Comparison of ENCODE assay signal across 8 mouse cellular contexts in genomic region chr7:113594363-113594762, GRCm38 (mm10).
DNase-seq lines count a peak whose midpoint lies in the region; ATAC-seq and TF ChIP-seq lines count a peak whose summit lies in the region.

No protein-coding gene starts in this region.

- no peak overlapping the region for H3K4me3 ChIP-seq in ES-E14 (ENCODE audit: insufficient read depth in 1 of 2, low read depth in 1 of 2, low read length in 2 of 2, poor library complexity in 1 of 2, severe bottlenecking in 1 of 2)
- H3K4me3 ChIP-seq in kidney, embryonic 15.5 days (replicated peaks): no peak overlapping the region
- H3K4me3 ChIP-seq in liver, adult 2 months (ENCODE audit: insufficient read depth, low read depth, low read length): no peak overlapping the region

- H3K36me3 ChIP-seq in ES-E14 (ENCODE audit: control insufficient read depth, insufficient read depth, low read length, poor library complexity, severe bottlenecking): no peaks in the 10 kb centered on the region
- no peaks in the 10 kb centered on the region for H3K36me3 ChIP-seq in kidney, embryonic 15.5 days
- no peaks in the 10 kb centered on the region for H3K36me3 ChIP-seq in liver, adult 2 months (ENCODE audit: control insufficient read depth, insufficient read depth, low read length)

- H3K9ac ChIP-seq in ES-E14 (ENCODE audit: insufficient read depth, low read depth, low read length, poor library complexity, severe bottlenecking): no peak overlapping the region
- no peak overlapping the region for H3K9ac ChIP-seq in kidney, embryonic 15.5 days
- no peak overlapping the region for H3K9ac ChIP-seq in liver, adult 2 months (ENCODE audit: low read depth, low read length)

- no peaks in the 10 kb centered on the region for H3K79me2 ChIP-seq in liver, adult 2 months (ENCODE audit: control insufficient read depth, insufficient read depth, low read length)

- ATAC-seq in frontal cortex, adult (ENCODE audit: low TSS enrichment): peak; percentile 89
- ATAC-seq in kidney, embryonic 15.5 days (replicated peaks; ENCODE audit: low FRiP score): peak; percentile 72
- peak; percentile 71 for ATAC-seq in neutrophil, adult 5-6 weeks (ENCODE audit: extremely low read depth, insufficient number of reproducible peaks, low FRiP score, poor library complexity, severe bottlenecking)

- peak; percentile 56 to 59 for DNase-seq in B cell, adult 2 months
- peak; percentile 57 for DNase-seq in ES-E14 (ENCODE audit: low read depth, low spot score)
- DNase-seq in cerebellum, adult 18-20 months: peak; percentile 62 to 68
- peak; percentile 33 for DNase-seq in liver, adult 2 months (ENCODE audit: extremely low read depth, low read depth, low spot score)
- DNase-seq in urinary bladder, postnatal 36 days (ENCODE audit: low spot score in 2 of 2): peak; percentile 49 to 51

- no peaks in the 10 kb centered on the region for H3K27me3 ChIP-seq in kidney, embryonic 15.5 days
- H3K27me3 ChIP-seq in liver, adult 2 months (ENCODE audit: control insufficient read depth, insufficient read depth, low read length): no peaks in the 10 kb centered on the region

- H3K4me2 ChIP-seq in kidney, embryonic 15.5 days: no peak overlapping the region

- H3K27ac ChIP-seq in ES-E14 (ENCODE audit: insufficient read depth, low read depth, low read length, poor library complexity, severe bottlenecking): no peak overlapping the region
- H3K27ac ChIP-seq in kidney, embryonic 15.5 days: peak overlapping the region; percentile 52
- no peak overlapping the region for H3K27ac ChIP-seq in liver, adult 2 months (replicated peaks; ENCODE audit: insufficient read depth, low read depth, low read length)

- H3K9me3 ChIP-seq in ES-E14 (ENCODE audit: control insufficient read depth, insufficient read depth, low read depth, low read length): no peaks in the 10 kb centered on the region
- no peaks in the 10 kb centered on the region for H3K9me3 ChIP-seq in kidney, embryonic 15.5 days (replicated peaks)

- in situ Hi-C loops in ES-E14 (cut with MboI; ENCODE audit: low sequenced_read_pairs in 2 of 2, unreplicated experiment in 2 of 2): loop anchor here (10.0 to 25.0 kb wide), 2 partner anchors 207 to 220 kb away; partner anchors contain the start of gene Pth (in 1 of the 2)

- TF ChIP-seq CTCF in liver, adult 2 months (IDR thresholded peaks at IDR 0.05; ENCODE audit: low read depth, low read length): peak; percentile 72

- no peak for TF ChIP-seq POLR2A in liver, adult 2 months (IDR thresholded peaks at IDR 0.05; ENCODE audit: extremely low read depth, insufficient read depth, low read length)

- WGBS in kidney, embryonic 15.5 days: 0% methylated on average over 3 of the region's 3 CpGs
- 1% methylated on average over 3 of the region's 3 CpGs for WGBS in liver, adult 2 months

- no peaks in the 10 kb centered on the region for H3K4me1 ChIP-seq in ES-E14 (ENCODE audit: control insufficient read depth in 2 of 2, insufficient read depth in 2 of 2, low read length in 2 of 2, poor library complexity in 1 of 2)
- peaks cover 31% of the 10 kb centered on the region for H3K4me1 ChIP-seq in kidney, embryonic 15.5 days
- H3K4me1 ChIP-seq in liver, adult 2 months (ENCODE audit: control insufficient read depth, insufficient read depth, low read length): no peaks in the 10 kb centered on the region

TF ChIP-seq in ES-E14, 5 proteins besides CTCF, POLR2A, EP300 and RAD21:
- 0 out of 2 replicates have a peak, but pooled peaks have one; percentile 64 for TF ChIP-seq ZC3H11A (IDR thresholded peaks at IDR 0.05; ENCODE audit: borderline replicate concordance, low read depth, low read length)
- no peak for TF ChIP-seq ZNF384 (IDR thresholded peaks at IDR 0.05; ENCODE audit: low read depth, low read length)
